Mouse (Mus musculus): ENCODE data around the gene Lypd3.
A peak's percentile ranks its signal among the peaks of the same experiment; 100 is the strongest.

The Lypd3 gene

DNA sequence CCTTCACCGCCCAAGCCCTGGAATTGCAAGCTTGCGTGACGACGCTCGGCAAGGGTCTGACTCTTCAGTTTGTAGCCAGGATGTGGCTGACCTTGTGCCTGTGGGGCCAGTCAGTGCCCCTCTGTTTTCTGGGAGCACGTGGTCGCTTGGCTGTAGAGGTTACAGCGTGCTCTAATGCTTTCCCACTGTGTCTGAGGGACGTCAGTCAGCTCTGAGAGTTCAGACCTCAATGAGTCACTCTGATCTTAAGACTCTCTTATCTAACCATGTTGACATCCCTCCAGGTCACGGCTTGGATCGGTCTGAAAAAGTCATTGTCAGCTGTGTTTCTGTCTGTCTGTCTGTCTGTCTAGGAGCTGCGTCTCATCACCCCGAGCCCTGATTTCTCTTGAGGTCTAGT is 21.5 kb upstream of the Lypd3 start:
- no peak for DNase-seq

DNA sequence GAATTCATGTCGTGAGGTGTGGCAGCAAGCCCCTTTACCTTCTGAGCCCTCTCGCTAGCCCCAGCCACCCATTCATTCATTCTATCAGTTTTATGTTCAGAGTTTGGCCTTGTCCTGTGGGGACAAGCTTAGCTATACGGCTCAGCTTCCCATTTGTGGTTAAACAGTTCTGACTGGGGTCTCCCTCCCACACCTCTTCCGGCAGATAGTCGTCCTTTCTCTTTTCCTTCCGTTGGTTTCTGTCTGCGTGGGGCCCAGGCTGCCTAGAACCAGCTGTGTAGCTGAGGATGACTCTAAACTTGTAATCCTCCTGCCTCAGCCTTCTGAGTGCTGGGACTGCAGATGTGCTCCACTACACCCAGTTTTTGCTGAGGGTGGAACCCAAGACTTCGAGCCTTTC is 18.6 kb upstream of the Lypd3 start:
- peak; percentile 79 for DNase-seq

DNA sequence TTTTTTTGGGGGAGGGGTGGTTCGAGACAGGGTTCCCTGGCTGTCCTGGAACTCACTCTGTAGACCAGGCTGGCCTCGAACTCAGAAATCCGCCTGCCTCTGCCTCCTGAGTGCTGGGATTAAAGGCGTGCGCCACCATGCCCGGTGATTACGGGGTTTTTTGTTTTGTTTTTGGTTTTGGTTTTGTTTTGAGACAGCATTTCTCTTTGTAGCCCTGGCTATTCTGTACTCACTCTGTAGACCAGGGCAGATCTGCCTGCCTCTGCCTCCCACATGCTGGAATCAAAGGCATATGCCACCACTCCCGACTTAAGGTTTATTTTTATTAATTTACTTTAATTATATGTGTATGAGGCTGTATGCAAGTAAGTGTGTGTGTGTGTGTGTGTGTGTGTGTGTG is 18.0 kb upstream of the Lypd3 start:
- DNase-seq, result peak; percentile 79

- DNase-seq, result no peak
These were observed 16.5 kb upstream of the Lypd3 start for GRCm38 (mm10) chr7:24619671-24620397.

GRCm38 (mm10) chr7:24621193-24621592 is 15.2 kb upstream of the Lypd3 start:
- DNase-seq, result no peak

DNA sequence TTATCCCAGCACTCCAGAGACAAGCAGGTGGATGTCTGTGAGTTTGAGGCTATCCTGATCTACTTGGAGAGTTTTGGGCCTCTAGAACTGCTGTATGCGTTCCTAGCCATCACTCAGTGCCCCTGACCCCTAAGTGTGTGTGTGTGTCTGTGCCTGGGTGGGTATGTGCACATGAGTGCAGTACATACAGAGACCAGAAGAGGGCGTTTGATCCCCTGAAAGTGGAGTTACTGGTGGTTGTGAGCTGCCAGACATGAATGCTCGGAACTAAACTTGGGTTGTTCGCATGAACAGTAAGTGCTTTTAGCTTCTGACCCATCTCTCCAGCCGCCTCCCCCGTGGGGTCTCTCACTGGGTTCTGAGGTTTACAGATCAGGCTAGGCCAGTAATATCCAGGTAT is 13.4 kb upstream of the Lypd3 start:
- DNase-seq, result no peak

GRCm38 (mm10) chr7:24628685-24629610 is 7.4 kb upstream of the Lypd3 start:
- DNase-seq, result peak; percentile 99

GRCm38 (mm10) chr7:24629672-24630071 is 6.7 kb upstream of the Lypd3 start:
- no peak for DNase-seq

DNA sequence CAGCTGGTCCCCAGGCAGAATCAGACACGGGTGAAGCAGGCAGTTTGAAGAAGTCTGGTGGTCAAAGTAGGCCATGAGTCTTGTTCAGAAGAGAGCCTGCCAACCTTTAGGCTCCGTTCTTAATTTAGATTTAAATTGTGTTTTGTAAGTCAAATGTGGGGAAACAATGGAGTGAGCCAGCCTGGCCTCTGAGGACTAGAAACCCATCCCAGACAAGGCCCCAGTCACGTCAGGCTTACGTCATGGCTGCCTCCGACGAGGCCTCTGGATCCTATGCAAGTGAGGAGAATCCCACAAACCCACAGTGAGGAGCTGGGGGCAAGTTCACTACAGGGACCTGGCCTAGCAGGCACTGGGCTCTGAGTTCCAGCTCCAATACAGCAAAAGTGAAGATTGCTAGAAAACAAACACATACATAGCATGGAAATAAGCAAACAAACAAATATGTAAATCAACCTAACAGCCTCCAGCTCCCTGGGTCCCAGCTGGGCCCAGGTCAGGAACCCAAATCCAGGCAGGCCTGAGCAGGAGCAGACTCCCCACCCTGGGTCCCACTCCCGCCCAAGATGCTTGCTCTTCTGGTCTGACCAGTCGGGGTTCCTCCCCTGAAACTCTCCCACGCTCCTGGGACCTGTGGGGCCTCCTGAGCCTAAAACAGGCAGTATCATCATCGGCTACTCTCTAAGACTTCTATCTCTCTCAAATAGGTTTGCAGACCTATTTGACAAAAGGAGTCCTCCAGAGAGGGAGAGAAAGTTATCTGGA is 6.1 kb upstream of the Lypd3 start:
- DNase-seq, result no peak

DNA sequence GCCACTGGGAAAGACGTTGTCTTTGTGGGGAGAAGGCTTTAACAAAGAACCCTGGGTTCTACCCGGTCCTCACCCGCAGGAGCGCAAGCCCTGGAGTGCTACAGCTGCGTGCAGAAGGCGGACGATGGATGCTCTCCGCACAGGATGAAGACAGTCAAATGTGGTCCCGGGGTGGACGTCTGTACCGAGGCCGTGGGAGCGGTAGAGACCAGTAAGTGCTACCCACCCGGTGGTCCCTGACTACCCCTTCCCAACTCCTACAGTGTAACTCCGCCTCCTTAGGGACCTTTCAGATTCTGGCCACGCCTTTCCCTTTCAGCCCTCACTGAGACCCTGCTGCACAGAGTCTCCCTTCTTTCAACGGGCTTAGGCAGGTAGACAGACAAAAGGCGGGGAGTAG is 696 bp downstream of the Lypd3 start:
- DNase-seq, result no peak

- no peak for DNase-seq
These were observed 1.9 kb downstream of the Lypd3 start for GRCm38 (mm10) chr7:24638026-24638856.

GRCm38 (mm10) chr7:24640450-24640849 is 4.1 kb downstream of the Lypd3 start:
- DNase-seq, result no peak

DNA sequence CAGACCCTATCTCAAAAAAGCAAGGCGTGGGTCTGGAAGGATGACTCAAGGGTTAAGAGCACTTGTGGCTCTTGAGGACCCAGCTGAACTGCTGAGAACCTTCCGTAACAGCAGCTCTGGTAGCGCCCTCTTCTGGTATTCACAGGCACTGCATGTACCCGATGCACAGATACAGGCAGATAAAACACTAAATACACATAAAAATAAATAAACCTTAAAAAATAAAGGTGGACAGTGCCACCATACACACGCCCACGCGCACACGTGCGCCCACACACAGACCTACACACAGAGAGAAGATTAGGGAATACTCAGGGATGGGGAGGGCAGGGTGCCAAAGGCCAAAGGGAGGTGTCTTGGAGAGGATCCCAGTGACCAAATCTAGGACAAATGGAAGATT is 6.1 kb downstream of the Lypd3 start:
- DNase-seq, result no peak

GRCm38 (mm10) chr7:24644492-24644891 is 8.1 kb downstream of the Lypd3 start:
- DNase-seq, result no peak

DNA sequence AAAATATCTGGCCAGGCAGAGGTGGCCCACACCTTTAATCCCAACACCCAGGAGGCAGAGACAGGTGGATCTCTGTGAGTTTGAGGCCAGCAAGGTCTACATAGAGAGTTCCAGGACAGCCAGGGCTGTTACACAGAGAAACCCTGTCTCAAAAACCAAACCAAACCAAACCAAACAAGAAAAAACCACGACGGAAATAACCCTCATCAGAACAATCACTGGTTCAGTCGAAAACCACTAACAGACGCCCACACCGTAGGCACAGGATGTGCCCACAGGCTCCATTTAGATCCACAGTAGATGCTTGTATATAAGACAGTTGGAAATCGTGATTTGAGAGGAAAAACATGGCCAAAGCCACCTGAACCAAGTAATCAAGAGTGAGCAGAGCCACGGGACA is 8.6 kb downstream of the Lypd3 start:
- no peak for DNase-seq

- DNase-seq, result no peak
These were observed 10.1 kb downstream of the Lypd3 start for GRCm38 (mm10) chr7:24646486-24646885.

- DNase-seq, result peak; percentile 93
These were observed 17.3 kb downstream of the Lypd3 start for GRCm38 (mm10) chr7:24653681-24654080.

DNA sequence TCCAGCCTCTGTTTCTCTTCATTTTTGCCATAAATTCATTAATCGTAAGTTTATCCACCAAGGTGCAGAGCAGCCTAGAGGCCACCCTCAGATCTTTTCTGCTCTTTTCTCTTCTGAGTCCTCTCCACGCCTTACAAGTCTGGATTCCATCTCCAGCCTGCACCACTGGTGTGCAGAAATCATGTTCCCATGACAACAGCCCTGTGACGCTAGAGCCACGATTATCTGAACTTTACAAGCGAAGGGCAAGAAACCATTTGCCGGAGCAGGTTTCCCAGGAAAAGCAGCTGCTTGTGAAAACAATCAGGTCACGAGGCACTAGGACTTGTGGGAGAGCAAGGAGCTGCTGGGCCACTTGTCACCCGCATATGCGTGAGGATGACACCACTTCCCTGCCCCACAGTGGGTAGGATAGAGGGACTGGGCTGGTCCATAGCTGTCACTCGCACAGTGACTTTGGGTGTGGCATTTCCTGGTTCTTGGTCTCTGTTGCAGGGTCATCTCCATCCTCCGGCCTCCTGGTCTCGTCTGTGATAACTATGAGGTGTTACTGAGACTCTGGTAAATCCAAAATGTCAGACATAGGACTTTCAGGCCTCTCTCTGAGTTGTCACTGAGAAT is 23.5 kb downstream of the Lypd3 start:
- DNase-seq, result peak; percentile 71

- DNase-seq, result peak; percentile 82
These were observed 25.0 kb downstream of the Lypd3 start for GRCm38 (mm10) chr7:24661118-24661904.

DNA sequence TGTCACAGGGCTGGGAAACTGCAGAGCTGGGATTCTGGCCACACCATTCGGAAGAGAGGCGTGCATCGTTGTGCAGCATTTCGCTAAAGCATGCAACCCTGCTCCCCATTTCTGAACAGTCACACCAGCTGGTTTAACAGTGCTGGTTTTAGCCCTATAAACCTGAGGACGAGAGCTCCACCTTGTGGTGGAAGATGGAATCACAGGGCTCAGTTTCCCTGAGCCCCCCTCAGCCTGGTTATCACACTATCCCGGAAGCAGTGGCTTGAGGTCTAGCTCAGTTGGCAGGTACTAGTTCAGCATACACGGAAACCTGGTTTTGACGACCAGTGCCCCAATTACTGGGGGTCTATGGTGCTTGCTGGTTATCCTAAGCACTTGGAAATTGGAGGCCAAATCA is 26.2 kb downstream of the Lypd3 start:
- DNase-seq, result peak; percentile 93

DNA sequence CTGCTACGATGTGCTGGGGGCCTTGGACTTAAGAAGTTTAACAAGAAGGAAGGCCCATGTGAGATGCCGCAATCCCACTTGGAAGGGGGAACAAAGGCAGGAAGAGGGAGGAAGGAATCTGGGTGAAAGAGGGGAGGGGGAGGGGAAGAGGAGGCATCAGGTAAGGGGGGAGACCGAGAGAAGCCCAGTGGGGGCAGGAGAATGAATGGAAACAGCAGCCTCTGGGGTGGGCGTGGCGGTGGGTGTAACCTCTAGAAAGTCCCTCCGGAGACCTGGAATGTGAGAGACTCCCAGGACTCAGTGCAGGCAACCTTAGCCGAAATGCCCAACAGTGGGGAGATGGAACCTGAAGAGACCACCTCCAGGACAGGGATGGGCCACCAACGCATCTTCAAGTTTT is 28.0 kb downstream of the Lypd3 start:
- DNase-seq, result peak; percentile 62
